Mouse (Mus musculus): ENCODE measurements at regions not wholly inside any gene's neighbourhood (a gene's known extent, or its start where the extent isn't known, plus 50 kb on each side); places are given as distances from the start of the nearest gene placed in this dataset.

GRCm38 (mm10) chr4:7583851-7584250 lies 655.0 kb downstream of the Car8 start:
- no peak for ATAC-seq (ENCODE audit: low read depth)
- no peak overlapping the region for H3K4me2 ChIP-seq (ENCODE audit: low read depth, low read length)

GRCm38 (mm10) chr4:7581931-7582330 lies 656.9 kb downstream of the Car8 start:
- Histone ChIP-seq H3K4me3 (ENCODE audit: low read length) (no peak overlapping the region), H3K36me3 (ENCODE audit: control insufficient read depth, insufficient read depth, low read length) (no peaks in the 10 kb centered on the region), H3K4me1 (replicated peaks; ENCODE audit: control insufficient read depth, insufficient read depth, low read length) (no peaks in the 10 kb centered on the region; the same call in 1 of the 2 replicates), H3K27me3 (ENCODE audit: control insufficient read depth, insufficient read depth, low read depth, low read length) (no peaks in the 10 kb centered on the region), H3K4me2 (ENCODE audit: low read depth, low read length) (no peak overlapping the region), H3K9ac (ENCODE audit: low read length) (no peak overlapping the region), H3K27ac (ENCODE audit: low read length) (no peak overlapping the region), H3K9me3 (ENCODE audit: control insufficient read depth, low read length) (no peaks in the 10 kb centered on the region)
- 67% methylated on average over 4 of the region's 4 CpGs for WGBS
- ATAC-seq (ENCODE audit: low read depth), result no peak

More at GRCm38 (mm10) chr4:7583851-7584250, 655.0 kb downstream of the Car8 start:
- H3K4me3 ChIP-seq (ENCODE audit: low read length), result no peak overlapping the region
- H3K9me3 ChIP-seq (ENCODE audit: control insufficient read depth, low read length), result no peaks in the 10 kb centered on the region
- no peak overlapping the region for H3K9ac ChIP-seq (ENCODE audit: low read length)
- WGBS, result 67% methylated on average over 4 of the region's 4 CpGs
- no peak overlapping the region for H3K27ac ChIP-seq (ENCODE audit: low read length)
- H3K27me3 ChIP-seq (ENCODE audit: control insufficient read depth, insufficient read depth, low read depth, low read length), result no peaks in the 10 kb centered on the region
- H3K4me1 ChIP-seq (replicated peaks; ENCODE audit: control insufficient read depth, insufficient read depth, low read length), result no peaks in the 10 kb centered on the region; the same call in 1 of the 2 replicates
- no peaks in the 10 kb centered on the region for H3K36me3 ChIP-seq (ENCODE audit: control insufficient read depth, insufficient read depth, low read length)

GRCm38 (mm10) chr4:7581220-7581916 lies 657.5 kb downstream of the Car8 start:
- WGBS, result 31% methylated on average over 8 of the region's 8 CpGs
- ATAC-seq (ENCODE audit: low read depth), result no peak

GRCm38 (mm10) chr4:7580554-7581219 lies 658.2 kb downstream of the Car8 start:
- Histone ChIP-seq H3K36me3 (ENCODE audit: control insufficient read depth, insufficient read depth, low read length) (no peaks in the 10 kb centered on the region), H3K4me2 (ENCODE audit: low read depth, low read length) (peak overlapping the region; percentile 34; the same call in 1 of the 2 replicates), H3K4me3 (ENCODE audit: low read length) (no peak overlapping the region), H3K9me3 (ENCODE audit: control insufficient read depth, low read length) (no peaks in the 10 kb centered on the region), H3K27ac (ENCODE audit: low read length) (no peak overlapping the region), H3K27me3 (ENCODE audit: control insufficient read depth, insufficient read depth, low read depth, low read length) (no peaks in the 10 kb centered on the region), H3K4me1 (replicated peaks; ENCODE audit: control insufficient read depth, insufficient read depth, low read length) (no peaks in the 10 kb centered on the region; the same call in 1 of the 2 replicates), H3K9ac (ENCODE audit: low read length) (no peak overlapping the region)
- WGBS, result 35% methylated on average over 10 of the region's 10 CpGs
- ATAC-seq (ENCODE audit: low read depth), result no peak

More at GRCm38 (mm10) chr4:7581220-7581916, 657.5 kb downstream of the Car8 start:
- H3K27ac ChIP-seq (ENCODE audit: low read length), result no peak overlapping the region
- peak overlapping the region; percentile 34; the same call in 1 of the 2 replicates for H3K4me2 ChIP-seq (ENCODE audit: low read depth, low read length)
- H3K4me1 ChIP-seq (replicated peaks; ENCODE audit: control insufficient read depth, insufficient read depth, low read length), result no peaks in the 10 kb centered on the region; the same call in 1 of the 2 replicates
- no peaks in the 10 kb centered on the region for H3K36me3 ChIP-seq (ENCODE audit: control insufficient read depth, insufficient read depth, low read length)
- H3K27me3 ChIP-seq (ENCODE audit: control insufficient read depth, insufficient read depth, low read depth, low read length), result no peaks in the 10 kb centered on the region
- no peak overlapping the region for H3K4me3 ChIP-seq (ENCODE audit: low read length)
- no peak overlapping the region for H3K9ac ChIP-seq (ENCODE audit: low read length)
- no peaks in the 10 kb centered on the region for H3K9me3 ChIP-seq (ENCODE audit: control insufficient read depth, low read length)

GRCm38 (mm10) chr4:7574011-7574410 lies 664.8 kb downstream of the Car8 start:
- ATAC-seq (ENCODE audit: low read depth), result no peak
- no peaks in the 10 kb centered on the region for H3K4me1 ChIP-seq (replicated peaks; ENCODE audit: control insufficient read depth, insufficient read depth, low read length)
- H3K36me3 ChIP-seq (ENCODE audit: control insufficient read depth, insufficient read depth, low read length), result no peaks in the 10 kb centered on the region
- no peaks in the 10 kb centered on the region for H3K27me3 ChIP-seq (ENCODE audit: control insufficient read depth, insufficient read depth, low read depth, low read length)
- H3K4me2 ChIP-seq (ENCODE audit: low read depth, low read length), result no peak overlapping the region
- H3K4me3 ChIP-seq (ENCODE audit: low read length), result no peak overlapping the region
- H3K9me3 ChIP-seq (ENCODE audit: control insufficient read depth, low read length), result no peaks in the 10 kb centered on the region
- H3K27ac ChIP-seq (ENCODE audit: low read length), result no peak overlapping the region
- H3K9ac ChIP-seq (ENCODE audit: low read length), result no peak overlapping the region
- 64% methylated on average over 2 of the region's 2 CpGs for WGBS

GRCm38 (mm10) chr4:7567687-7568393 lies 671.0 kb downstream of the Car8 start:
- H3K27ac ChIP-seq (ENCODE audit: low read length), result no peak overlapping the region
- H3K9me3 ChIP-seq (ENCODE audit: control insufficient read depth, low read length), result no peaks in the 10 kb centered on the region
- H3K9ac ChIP-seq (ENCODE audit: low read length), result no peak overlapping the region
- H3K4me2 ChIP-seq (ENCODE audit: low read depth, low read length), result no peak overlapping the region
- H3K27me3 ChIP-seq (ENCODE audit: control insufficient read depth, insufficient read depth, low read depth, low read length), result no peaks in the 10 kb centered on the region
- H3K36me3 ChIP-seq (ENCODE audit: control insufficient read depth, insufficient read depth, low read length), result no peaks in the 10 kb centered on the region
- H3K4me3 ChIP-seq (ENCODE audit: low read length), result no peak overlapping the region
- ATAC-seq (ENCODE audit: low read depth), result no peak
- H3K4me1 ChIP-seq (replicated peaks; ENCODE audit: control insufficient read depth, insufficient read depth, low read length), result peaks cover 2% of the 10 kb centered on the region; the same call in 1 of the 2 replicates
- WGBS, result 31% methylated on average over 6 of the region's 6 CpGs

GRCm38 (mm10) chr4:7559867-7560832 lies 678.7 kb downstream of the Car8 start:
- peak overlapping the region; percentile 52; the same call in 1 of the 2 replicates for H3K27ac ChIP-seq (ENCODE audit: low read length)
- H3K4me2 ChIP-seq (ENCODE audit: low read depth, low read length), result no peak overlapping the region
- H3K9me3 ChIP-seq (ENCODE audit: control insufficient read depth, low read length), result no peaks in the 10 kb centered on the region
- no peak overlapping the region for H3K4me3 ChIP-seq (ENCODE audit: low read length)
- 31% methylated on average over 7 of the region's 7 CpGs for WGBS
- no peaks in the 10 kb centered on the region for H3K27me3 ChIP-seq (ENCODE audit: control insufficient read depth, insufficient read depth, low read depth, low read length)
- H3K9ac ChIP-seq (ENCODE audit: low read length), result no peak overlapping the region
- no peaks in the 10 kb centered on the region for H3K36me3 ChIP-seq (ENCODE audit: control insufficient read depth, insufficient read depth, low read length)
- peak; percentile 59 for ATAC-seq (ENCODE audit: low read depth)
- H3K4me1 ChIP-seq (replicated peaks; ENCODE audit: control insufficient read depth, insufficient read depth, low read length), result peaks cover 2% of the 10 kb centered on the region; the same call in 1 of the 2 replicates

- ATAC-seq (ENCODE audit: low read depth), result no peak
- Histone ChIP-seq H3K4me1 (replicated peaks; ENCODE audit: control insufficient read depth, insufficient read depth, low read length) (peaks cover 2% of the 10 kb centered on the region; the same call in 1 of the 2 replicates), H3K36me3 (ENCODE audit: control insufficient read depth, insufficient read depth, low read length) (no peaks in the 10 kb centered on the region), H3K4me3 (ENCODE audit: low read length) (no peak overlapping the region), H3K27ac (ENCODE audit: low read length) (no peak overlapping the region), H3K27me3 (ENCODE audit: control insufficient read depth, insufficient read depth, low read depth, low read length) (no peaks in the 10 kb centered on the region), H3K9ac (ENCODE audit: low read length) (no peak overlapping the region), H3K4me2 (ENCODE audit: low read depth, low read length) (no peak overlapping the region), H3K9me3 (ENCODE audit: control insufficient read depth, low read length) (no peaks in the 10 kb centered on the region)
- WGBS, result 87% methylated on average over 2 of the region's 2 CpGs
These were observed 680.1 kb downstream of the Car8 start for GRCm38 (mm10) chr4:7558721-7559120.
